Mouse (Mus musculus) thymus, postnatal 36 days (tissue): Measurements from ENCODE around the gene Rab40c.

Experiments
- DNase-seq, 2 experiments: peaks; one replicate each; pipeline ENCODE4 v3.0.0; 2022; ENCODE audit warnings: mixed read lengths in 2 of 2

Gene Rab40c

GRCm38 (mm10) chr17:25841117-25841880, 78.2 kb downstream of the Rab40c start, which contains the start of gene Gm20683:
Gm20683 (minus strand) TSS chr17:25841763.
- DNase-seq: no peak

GRCm38 (mm10) chr17:25840519-25840918, 79.0 kb downstream of the Rab40c start:
- no peak for DNase-seq

GRCm38 (mm10) chr17:25839455-25840235, 79.9 kb downstream of the Rab40c start:
- no peak for DNase-seq

GRCm38 (mm10) chr17:25838904-25839303, 80.6 kb downstream of the Rab40c start:
- DNase-seq: no peak

GRCm38 (mm10) chr17:25837533-25837932, 82.0 kb downstream of the Rab40c start:
- no peak for DNase-seq

- DNase-seq: no peak
Observed at GRCm38 (mm10) chr17:25837076-25837410, 82.5 kb downstream of the Rab40c start, which contains the start of gene Rhbdl1. Rhbdl1 (minus strand) TSS chr17:25837295.

GRCm38 (mm10) chr17:25836397-25837075, 83.0 kb downstream of the Rab40c start:
- DNase-seq: peak in 1 of 2 experiments; percentile 60

GRCm38 (mm10) chr17:25835816-25836215, 83.7 kb downstream of the Rab40c start:
- DNase-seq: peak in 1 of 2 experiments; percentile 12

GRCm38 (mm10) chr17:25835301-25835700, 84.2 kb downstream of the Rab40c start:
- DNase-seq: no peak

GRCm38 (mm10) chr17:25834595-25835222, 84.8 kb downstream of the Rab40c start:
- DNase-seq: peak in 1 of 2 experiments; percentile 32

GRCm38 (mm10) chr17:25833961-25834594, 85.4 kb downstream of the Rab40c start:
- no peak for DNase-seq

- no peak for DNase-seq
Observed at GRCm38 (mm10) chr17:25833291-25833663, 86.2 kb downstream of the Rab40c start, which contains the start of gene Stub1. Stub1 (minus strand) TSS chr17:25833404.

- peak; percentile 97 to 99 for DNase-seq
Observed at GRCm38 (mm10) chr17:25832436-25833290, 86.9 kb downstream of the Rab40c start.
